Mouse (Mus musculus) CH12.LX (cell line): ENCODE results near the gene Nans.

Source experiments
- NRF1 ChIP-seq: IDR thresholded peaks from 2 replicates; pipeline ENCODE4 v1.6.1; 2014; ENCODE audit warnings: low read depth, mild to moderate bottlenecking, inconsistent platforms, low read length, improper control_type of control experiment, moderate library complexity
- ZC3H11A ChIP-seq: IDR thresholded peaks from 2 replicates; pipeline ENCODE4 v1.6.1; 2012; ENCODE audit warnings: low read depth, mild to moderate bottlenecking, inconsistent platforms, low read length, improper control_type of control experiment

- TF ChIP-seq NRF1 = no peak
- no peak for TF ChIP-seq ZC3H11A
Measured at GRCm38 (mm10) chr4:46475101-46475500, 13.9 kb upstream of the Nans start.
